Mouse (Mus musculus): ENCODE data around the gene Dtx2.

GRCm38 (mm10) chr5:135965501-135965930, 29.1 kb upstream of the Dtx2 start:
- TF ChIP-seq CTCF (IDR thresholded peaks at IDR 0.05; ENCODE audit: control insufficient read depth, insufficient read depth, insufficient read length) (no peak), MAX (IDR thresholded peaks at IDR 0.05) (no peak), USF1 (IDR thresholded peaks at IDR 0.05; ENCODE audit: low read depth) (no peak), FOSL1 (IDR thresholded peaks at IDR 0.05; ENCODE audit: insufficient read depth, low read length, poor library complexity, severe bottlenecking) (no peak), MYOG (IDR thresholded peaks at IDR 0.05; ENCODE audit: control insufficient read depth, extremely low read depth, insufficient read length) (no peak), CEBPB (IDR thresholded peaks at IDR 0.05; ENCODE audit: low read depth) (no peak)
